Mouse (Mus musculus) lung, postnatal 0 days (tissue): ENCODE data around the gene 1700003H04Rik.

Experiments used
- CTCF ChIP-seq: IDR thresholded peaks from 2 replicates; pipeline ENCODE4 v1.5.1; 2016; ENCODE audit warnings: antibody characterized with exemption, mild to moderate bottlenecking
- EP300 ChIP-seq: IDR thresholded peaks from 2 replicates; pipeline ENCODE4 v1.6.1; 2016; ENCODE audit warnings: antibody characterized with exemption, mild to moderate bottlenecking, control low read depth

DNA sequence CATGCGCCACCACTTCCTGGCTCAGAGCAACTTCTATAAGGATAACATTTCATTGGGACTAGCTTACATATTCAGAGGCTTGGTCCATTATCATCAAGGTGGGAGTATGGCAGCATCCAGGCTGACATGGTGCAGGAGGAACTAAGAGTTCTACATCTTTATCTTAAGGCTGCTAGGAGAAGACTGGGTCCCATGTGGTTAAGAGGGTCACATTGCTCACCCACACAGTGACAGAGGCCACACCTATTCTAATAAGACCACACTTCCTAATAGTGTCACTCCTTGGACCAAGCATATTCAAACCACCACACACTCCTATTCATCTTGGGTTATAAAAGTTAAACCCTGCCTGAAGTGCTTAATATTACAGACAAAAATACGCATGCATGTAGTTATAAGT is 23.6 kb downstream of the 1700003H04Rik start:
- TF ChIP-seq CTCF (no peak), EP300 (no peak)
